Mouse (Mus musculus) left cerebral cortex, postnatal 4 days (tissue): ENCODE data around the gene Bcl9l. TPM values are rescaled to one million over a fixed set of nuclear protein-coding genes. Genes with fewer than 3 reads are reported as not detected.

Experiments used
- DNase-seq: peaks from one replicate; pipeline ENCODE4 v3.0.0-alpha.2; 2022
- intact Hi-C: fragments of 180-260 bp; cut with DNase I; formaldehyde crosslinking; loops from one replicate; pipeline ENCODE4 v1.15.1; 2025
- total RNA-seq, 2 experiments: library from RNA; stranded (reverse); gene quantifications; 2 replicates each; pipeline ENCODE4 v1.2.3; 2021

The Bcl9l gene
- total RNA-seq, 2 experiments from 2014 or later: 109 to 113 TPM

GRCm38 (mm10) chr9:44496803-44497461, 14.3 kb downstream of the Bcl9l start:
- intact Hi-C loops: no loop called here
- no peak for DNase-seq

- intact Hi-C loops: no loop called here
These were observed 15.2 kb downstream of the Bcl9l start for GRCm38 (mm10) chr9:44497624-44498377.

GRCm38 (mm10) chr9:44498421-44499355, 16.1 kb downstream of the Bcl9l start:
- intact Hi-C loops: no loop called here
- DNase-seq: peak; percentile 70

More at GRCm38 (mm10) chr9:44497624-44498377, 15.2 kb downstream of the Bcl9l start:
- peak; percentile 11 for DNase-seq

GRCm38 (mm10) chr9:44499356-44500162, 16.9 kb downstream of the Bcl9l start:
- peak; percentile 68 for DNase-seq
- intact Hi-C loops: no loop called here

- intact Hi-C loops: no loop called here
These were observed 17.5 kb downstream of the Bcl9l start for GRCm38 (mm10) chr9:44500163-44500533.

GRCm38 (mm10) chr9:44500638-44501175, 18.1 kb downstream of the Bcl9l start:
- intact Hi-C loops: loop anchor here (1.0 kb wide), 1 partner anchor 45 kb away; no protein-coding TSS in a partner anchor
- DNase-seq: no peak

More at GRCm38 (mm10) chr9:44500163-44500533, 17.5 kb downstream of the Bcl9l start:
- DNase-seq: no peak

GRCm38 (mm10) chr9:44501206-44501879, 18.7 kb downstream of the Bcl9l start:
- intact Hi-C loops: loop anchor here (1.0 kb wide), 1 partner anchor 46 kb away; no protein-coding TSS in a partner anchor
- DNase-seq: peak; percentile 21

- intact Hi-C loops: no loop called here
- DNase-seq: peak; percentile 83
These were observed 19.4 kb downstream of the Bcl9l start for GRCm38 (mm10) chr9:44502006-44502405.

GRCm38 (mm10) chr9:44504893-44505823, 22.5 kb downstream of the Bcl9l start:
- DNase-seq: peak; percentile 63
- intact Hi-C loops: loop anchor here (5.0 kb wide), 1 partner anchor 102 kb away; no protein-coding TSS in a partner anchor

GRCm38 (mm10) chr9:44505824-44506467, 23.3 kb downstream of the Bcl9l start:
- intact Hi-C loops: loop anchor here (5.0 kb wide), 1 partner anchor 101 kb away; no protein-coding TSS in a partner anchor
- DNase-seq: peak; percentile 24

GRCm38 (mm10) chr9:44506566-44506965, 23.9 kb downstream of the Bcl9l start:
- DNase-seq: no peak
- intact Hi-C loops: loop anchor here (5.0 kb wide), 1 partner anchor 101 kb away; no protein-coding TSS in a partner anchor

GRCm38 (mm10) chr9:44507345-44507744, 24.7 kb downstream of the Bcl9l start:
- no peak for DNase-seq
- intact Hi-C loops: loop anchor here (5.0 kb wide), 1 partner anchor 100 kb away; no protein-coding TSS in a partner anchor

- DNase-seq: peak; percentile 18
- intact Hi-C loops: loop anchor here (5.0 kb wide), 1 partner anchor 99 kb away; no protein-coding TSS in a partner anchor
These were observed 25.5 kb downstream of the Bcl9l start for GRCm38 (mm10) chr9:44508124-44508619.

- intact Hi-C loops: loop anchor here (5.0 kb wide), 1 partner anchor 98 kb away; no protein-coding TSS in a partner anchor
- peak; percentile 41 for DNase-seq
These were observed 26.3 kb downstream of the Bcl9l start for GRCm38 (mm10) chr9:44508721-44509486.

GRCm38 (mm10) chr9:44509487-44510354, 27.1 kb downstream of the Bcl9l start:
- peak; percentile 93 for DNase-seq
- intact Hi-C loops: loop anchor here (5.0 kb wide), 2 partner anchors 88 to 98 kb away; no protein-coding TSS in a partner anchor
